Mouse (Mus musculus): ENCODE results near the gene Rnf217. TPM values are rescaled to one million over a fixed set of nuclear protein-coding genes. Genes with fewer than 3 reads are reported as not detected.

The Rnf217 gene
- total RNA-seq, 2 experiments from 2014 or later, result 11.3 to 13.2 TPM

GRCm38 (mm10) chr10:31557311-31557710 lies 51.7 kb downstream of the Rnf217 start:
- intact Hi-C loops (cut with DNase I), result no loop called here
- no peak for DNase-seq (ENCODE audit: low spot score in 2 of 2)

- intact Hi-C loops (cut with DNase I), result no loop called here
- no peak for DNase-seq (ENCODE audit: low spot score in 2 of 2)
Observed at GRCm38 (mm10) chr10:31555433-31555960, 53.5 kb downstream of the Rnf217 start.

GRCm38 (mm10) chr10:31553302-31553701 lies 55.7 kb downstream of the Rnf217 start:
- intact Hi-C loops (cut with DNase I), result no loop called here
- DNase-seq (ENCODE audit: low spot score in 2 of 2), result no peak

GRCm38 (mm10) chr10:31551850-31552249 lies 57.1 kb downstream of the Rnf217 start:
- intact Hi-C loops (cut with DNase I), result no loop called here
- DNase-seq (ENCODE audit: low spot score in 2 of 2), result no peak

GRCm38 (mm10) chr10:31551362-31551761 lies 57.6 kb downstream of the Rnf217 start:
- no peak for DNase-seq (ENCODE audit: low spot score in 2 of 2)
- intact Hi-C loops (cut with DNase I), result no loop called here

- intact Hi-C loops (cut with DNase I), result no loop called here
- DNase-seq (ENCODE audit: low spot score in 2 of 2), result no peak
Observed at GRCm38 (mm10) chr10:31547156-31547555, 61.8 kb downstream of the Rnf217 start.

GRCm38 (mm10) chr10:31544149-31544942 lies 64.6 kb downstream of the Rnf217 start:
- DNase-seq (ENCODE audit: low spot score in 2 of 2), result no peak
- intact Hi-C loops (cut with DNase I), result no loop called here

- no peak for DNase-seq (ENCODE audit: low spot score in 2 of 2)
- intact Hi-C loops (cut with DNase I), result no loop called here
Observed at GRCm38 (mm10) chr10:31540518-31540917, 68.5 kb downstream of the Rnf217 start.

GRCm38 (mm10) chr10:31539351-31539750 lies 69.6 kb downstream of the Rnf217 start:
- DNase-seq (ENCODE audit: low spot score in 2 of 2), result no peak
- intact Hi-C loops (cut with DNase I), result no loop called here

GRCm38 (mm10) chr10:31538721-31539120 lies 70.3 kb downstream of the Rnf217 start:
- intact Hi-C loops (cut with DNase I), result no loop called here

GRCm38 (mm10) chr10:31538243-31538642 lies 70.7 kb downstream of the Rnf217 start:
- intact Hi-C loops (cut with DNase I), result no loop called here
- no peak for DNase-seq (ENCODE audit: low spot score in 2 of 2)

More at GRCm38 (mm10) chr10:31538721-31539120, 70.3 kb downstream of the Rnf217 start:
- DNase-seq (ENCODE audit: low spot score in 2 of 2), result no peak

- no peak for DNase-seq (ENCODE audit: low spot score in 2 of 2)
- intact Hi-C loops (cut with DNase I), result no loop called here
Observed at GRCm38 (mm10) chr10:31537213-31537612, 71.8 kb downstream of the Rnf217 start.

GRCm38 (mm10) chr10:31535046-31535445 lies 73.9 kb downstream of the Rnf217 start:
- intact Hi-C loops (cut with DNase I), result no loop called here

GRCm38 (mm10) chr10:31533270-31533826 lies 75.6 kb downstream of the Rnf217 start:
- DNase-seq (ENCODE audit: low spot score in 2 of 2), result no peak
- intact Hi-C loops (cut with DNase I), result no loop called here

More at GRCm38 (mm10) chr10:31535046-31535445, 73.9 kb downstream of the Rnf217 start:
- DNase-seq (ENCODE audit: low spot score in 2 of 2), result peak in 1 of 2 experiments; percentile 24

GRCm38 (mm10) chr10:31532782-31533181 lies 76.2 kb downstream of the Rnf217 start:
- intact Hi-C loops (cut with DNase I), result no loop called here
- no peak for DNase-seq (ENCODE audit: low spot score in 2 of 2)

- no peak for DNase-seq (ENCODE audit: low spot score in 2 of 2)
- intact Hi-C loops (cut with DNase I), result no loop called here
Observed at GRCm38 (mm10) chr10:31528297-31528984, 80.5 kb downstream of the Rnf217 start.

GRCm38 (mm10) chr10:31525705-31526104 lies 83.3 kb downstream of the Rnf217 start:
- intact Hi-C loops (cut with DNase I), result no loop called here
- DNase-seq (ENCODE audit: low spot score in 2 of 2), result no peak

- no peak for DNase-seq (ENCODE audit: low spot score in 2 of 2)
- intact Hi-C loops (cut with DNase I), result loop anchor here (5.0 kb wide), 1 partner anchor 88 kb away; the partner anchor contains the start of gene Rnf217
Observed at GRCm38 (mm10) chr10:31519420-31519819, 89.6 kb downstream of the Rnf217 start.

- DNase-seq (ENCODE audit: low spot score in 2 of 2), result no peak
Observed at GRCm38 (mm10) chr10:31518210-31518609, 90.8 kb downstream of the Rnf217 start.

GRCm38 (mm10) chr10:31517192-31517591 lies 91.8 kb downstream of the Rnf217 start:
- DNase-seq (ENCODE audit: low spot score in 2 of 2), result no peak
- intact Hi-C loops (cut with DNase I), result loop anchor here (5.0 kb wide), 1 partner anchor 90 kb away; the partner anchor contains the start of gene Rnf217

More at GRCm38 (mm10) chr10:31518210-31518609, 90.8 kb downstream of the Rnf217 start:
- intact Hi-C loops (cut with DNase I), result loop anchor here (5.0 kb wide), 1 partner anchor 89 kb away; the partner anchor contains the start of gene Rnf217

Measured in left cerebral cortex, postnatal 25 days (tissue).